Mouse (Mus musculus) intestine, embryonic 14.5 days (tissue): ENCODE results near the gene Pnpla2. TPM values are rescaled to one million over a fixed set of nuclear protein-coding genes. Genes with fewer than 3 reads are reported as not detected.

Experiments
- ATAC-seq: fragments of 200-750 bp; cut with Nextera tagmentation; replicated peaks from 2 replicates; pipeline ENCODE4 v1.8.0; 2017; ENCODE audit warnings: low read depth, moderate number of reproducible peaks, moderate TSS enrichment, moderate library complexity; ENCODE audit not compliant: low FRiP score, low TSS enrichment
- DNase-seq: peaks from one replicate; pipeline ENCODE4 v3.0.0-alpha.2; 2018; ENCODE audit warnings: low spot score
- H3K27ac ChIP-seq: fragments of 300-500 bp; sonication (generic); 2 replicates; pipeline ENCODE4 v1.5.1; 2014; ENCODE audit warnings: low read depth, mild to moderate bottlenecking, control low read depth
- H3K27me3 ChIP-seq: fragments of 300-500 bp; sonication (generic); replicated peaks from 2 replicates; pipeline ENCODE4 v1.6.1; 2014; ENCODE audit warnings: low read length, control low read depth; ENCODE audit not compliant: control insufficient read depth, insufficient read depth
- H3K36me3 ChIP-seq: fragments of 300-500 bp; sonication (generic); 2 replicates; pipeline ENCODE4 v1.6.1; 2014; ENCODE audit warnings: low read length, control low read depth; ENCODE audit not compliant: control insufficient read depth, insufficient read depth
- H3K4me1 ChIP-seq: fragments of 300-500 bp; sonication (generic); replicated peaks from 2 replicates; pipeline ENCODE4 v1.6.1; 2014; ENCODE audit warnings: low read length, control low read depth, mixed read lengths; ENCODE audit not compliant: control insufficient read depth, insufficient read depth
- H3K4me2 ChIP-seq: fragments of 300-500 bp; sonication (generic); 2 replicates; pipeline ENCODE4 v1.6.1; 2014; ENCODE audit warnings: low read length
- H3K4me3 ChIP-seq: fragments of 300-500 bp; sonication (generic); 2 replicates; pipeline ENCODE4 v1.5.1; 2014; ENCODE audit warnings: low read depth, low read length, control low read depth, mixed read lengths
- H3K9ac ChIP-seq: fragments of 300-500 bp; sonication (generic); 2 replicates; pipeline ENCODE4 v1.6.1; 2014; ENCODE audit warnings: mild to moderate bottlenecking, low read length
- H3K9me3 ChIP-seq: fragments of 300-500 bp; sonication (generic); 2 replicates; pipeline ENCODE4 v1.6.1; 2016; ENCODE audit warnings: low read length, control low read depth; ENCODE audit not compliant: control insufficient read depth
- WGBS: fragments of 180-500 bp; shearing (Covaris S2); extraction: QIAGEN DNeasy Blood & Tissue Kit; methylation state at CpG from one replicate; pipeline ENCODE4 v1.1.7; 2014; 5-methylcytosine and 5-hydroxymethylcytosine counted together
- polyA plus RNA-seq: library from polyadenylated mRNA; unstranded; fragments of >200 nt; fragmentation: Nextera tagmentation; extraction: Ambion mirVana; gene quantifications from 2 replicates; pipeline ENCODE4 v1.2.1, GENCODE M21; 2014

Gene Pnpla2
- polyA plus RNA-seq, 1 experiment from 2014 or later: 30.2 TPM

- ATAC-seq: no peak
- peaks cover 10% of the 10 kb centered on the region for H3K27me3 ChIP-seq
- DNase-seq: no peak
- 93% methylated on average over 2 of the region's 2 CpGs for WGBS
- no peak overlapping the region for H3K9ac ChIP-seq
- peaks cover 17% of the 10 kb centered on the region for H3K36me3 ChIP-seq
- H3K9me3 ChIP-seq: no peaks in the 10 kb centered on the region
- no peak overlapping the region for H3K4me3 ChIP-seq
- H3K4me1 ChIP-seq: peaks cover 21% of the 10 kb centered on the region
- H3K4me2 ChIP-seq: no peak overlapping the region
- H3K27ac ChIP-seq: no peak overlapping the region
These were observed 30.6 kb downstream of the Pnpla2 start for GRCm38 (mm10) chr7:141485606-141486005.

- 95% methylated on average over 1 of the region's 1 CpGs for WGBS
- Histone ChIP-seq H3K4me1 (peaks cover 17% of the 10 kb centered on the region), H3K27ac (no peak overlapping the region), H3K27me3 (peaks cover 10% of the 10 kb centered on the region), H3K9ac (no peak overlapping the region), H3K4me3 (no peak overlapping the region), H3K4me2 (no peak overlapping the region), H3K36me3 (peaks cover 20% of the 10 kb centered on the region), H3K9me3 (no peaks in the 10 kb centered on the region)
- ATAC-seq (no peak), DNase-seq (no peak)
These were observed 31.2 kb downstream of the Pnpla2 start for GRCm38 (mm10) chr7:141486239-141486638.

GRCm38 (mm10) chr7:141487141-141487540 is 32.1 kb downstream of the Pnpla2 start:
- Histone ChIP-seq H3K4me2 (no peak overlapping the region), H3K9ac (no peak overlapping the region), H3K36me3 (peaks cover 22% of the 10 kb centered on the region), H3K9me3 (no peaks in the 10 kb centered on the region), H3K4me3 (no peak overlapping the region), H3K27ac (no peak overlapping the region), H3K27me3 (peaks cover 7% of the 10 kb centered on the region), H3K4me1 (peaks cover 8% of the 10 kb centered on the region)
- DNase-seq: no peak
- 76% methylated on average over 7 of the region's 7 CpGs for WGBS
- no peak for ATAC-seq

GRCm38 (mm10) chr7:141491151-141491550 is 36.2 kb downstream of the Pnpla2 start:
- peaks cover 44% of the 10 kb centered on the region for H3K36me3 ChIP-seq
- no peak overlapping the region for H3K4me3 ChIP-seq
- DNase-seq (no peak), ATAC-seq (no peak)
- H3K27ac ChIP-seq: no peak overlapping the region
- H3K9me3 ChIP-seq: no peaks in the 10 kb centered on the region
- H3K27me3 ChIP-seq: no peaks in the 10 kb centered on the region
- H3K4me2 ChIP-seq: no peak overlapping the region
- no peak overlapping the region for H3K9ac ChIP-seq
- H3K4me1 ChIP-seq: no peaks in the 10 kb centered on the region
- 82% methylated on average over 2 of the region's 2 CpGs for WGBS

- 91% methylated on average over 5 of the region's 5 CpGs for WGBS
- Histone ChIP-seq H3K9ac (no peak overlapping the region), H3K27me3 (no peaks in the 10 kb centered on the region), H3K4me3 (no peak overlapping the region), H3K36me3 (peaks cover 37% of the 10 kb centered on the region), H3K4me1 (no peaks in the 10 kb centered on the region), H3K4me2 (no peak overlapping the region), H3K27ac (no peak overlapping the region), H3K9me3 (no peaks in the 10 kb centered on the region)
- ATAC-seq (no peak), DNase-seq (no peak)
These were observed 37.7 kb downstream of the Pnpla2 start for GRCm38 (mm10) chr7:141492738-141493137.

- H3K4me3 ChIP-seq: no peak overlapping the region
- H3K4me1 ChIP-seq: no peaks in the 10 kb centered on the region
- no peak overlapping the region for H3K9ac ChIP-seq
- WGBS: 78% methylated on average over 1 of the region's 1 CpGs
- H3K4me2 ChIP-seq: no peak overlapping the region
- H3K27ac ChIP-seq: no peak overlapping the region
- H3K36me3 ChIP-seq: peaks cover 37% of the 10 kb centered on the region
- H3K9me3 ChIP-seq: no peaks in the 10 kb centered on the region
- ATAC-seq (no peak), DNase-seq (no peak)
- H3K27me3 ChIP-seq: no peaks in the 10 kb centered on the region
These were observed 38.7 kb downstream of the Pnpla2 start for GRCm38 (mm10) chr7:141493729-141494128.

GRCm38 (mm10) chr7:141495379-141495778 is 40.4 kb downstream of the Pnpla2 start:
- Histone ChIP-seq H3K4me1 (no peaks in the 10 kb centered on the region), H3K4me2 (no peak overlapping the region), H3K27ac (no peak overlapping the region), H3K4me3 (no peak overlapping the region), H3K27me3 (no peaks in the 10 kb centered on the region), H3K9me3 (no peaks in the 10 kb centered on the region), H3K9ac (no peak overlapping the region), H3K36me3 (peaks cover 33% of the 10 kb centered on the region)
- DNase-seq (no peak), ATAC-seq (no peak)
- 86% methylated on average over 2 of the region's 2 CpGs for WGBS

GRCm38 (mm10) chr7:141495940-141496339 is 40.9 kb downstream of the Pnpla2 start:
- DNase-seq (no peak), ATAC-seq (no peak)
- Histone ChIP-seq H3K36me3 (peaks cover 29% of the 10 kb centered on the region), H3K9ac (no peak overlapping the region), H3K9me3 (no peaks in the 10 kb centered on the region), H3K4me1 (no peaks in the 10 kb centered on the region), H3K27me3 (no peaks in the 10 kb centered on the region), H3K4me2 (no peak overlapping the region), H3K4me3 (no peak overlapping the region), H3K27ac (no peak overlapping the region)
- 93% methylated on average over 4 of the region's 4 CpGs for WGBS

- H3K4me2 ChIP-seq: no peak overlapping the region
- no peak overlapping the region for H3K27ac ChIP-seq
- no peaks in the 10 kb centered on the region for H3K4me1 ChIP-seq
- H3K9ac ChIP-seq: no peak overlapping the region
- WGBS: 89% methylated on average over 3 of the region's 3 CpGs
- H3K27me3 ChIP-seq: no peaks in the 10 kb centered on the region
- no peak for DNase-seq
- peaks cover 23% of the 10 kb centered on the region for H3K36me3 ChIP-seq
- no peak overlapping the region for H3K4me3 ChIP-seq
- no peaks in the 10 kb centered on the region for H3K9me3 ChIP-seq
- no peak for ATAC-seq
These were observed 42.6 kb downstream of the Pnpla2 start for GRCm38 (mm10) chr7:141497600-141497999.
